Mouse (Mus musculus): ENCODE measurements around the gene Gm20388. TPM values are rescaled to one million over a fixed set of nuclear protein-coding genes. Genes with fewer than 3 reads are reported as not detected.

The Gm20388 gene
- total and polyA plus RNA-seq, 2 experiments from 2014 or later: 17.3 TPM; not detected in 1

GRCm38 (mm10) chr8:124229883-124230282, 4319.2 kb downstream of the Gm20388 start:
- ATAC-seq (ENCODE audit: insufficient read depth, low read depth): no peak
- DNase-seq (ENCODE audit: low spot score): no peak
- no peak for TF ChIP-seq EP300 (IDR thresholded peaks at IDR 0.05; ENCODE audit: low read depth)
- TF ChIP-seq CTCF (IDR thresholded peaks at IDR 0.05; ENCODE audit: low read depth): no peak
- no peaks in the 10 kb centered on the region for H3K36me3 ChIP-seq (replicated peaks; ENCODE audit: control insufficient read depth, insufficient read depth, low read length)
- no peak overlapping the region for H3K9ac ChIP-seq (replicated peaks; ENCODE audit: low read depth, low read length)
- H3K27me3 ChIP-seq (ENCODE audit: control insufficient read depth, insufficient read depth, low read length): no peaks in the 10 kb centered on the region
- WGBS: 43% methylated on average over 2 of the region's 2 CpGs
- H3K4me3 ChIP-seq (ENCODE audit: low read depth, low read length): no peak overlapping the region
- peak overlapping the region; percentile 78 for H3K27ac ChIP-seq (ENCODE audit: low read depth)
- no peaks in the 10 kb centered on the region for H3K9me3 ChIP-seq (replicated peaks; ENCODE audit: control insufficient read depth, low read length)
- 0 out of 2 replicates have a peak, but pooled peaks cover 8% of the 10 kb centered on the region for H3K4me1 ChIP-seq (ENCODE audit: control insufficient read depth, insufficient read depth)
- H3K4me2 ChIP-seq (ENCODE audit: low read depth, low read length): no peak overlapping the region

GRCm38 (mm10) chr8:124230496-124231175, 4320.0 kb downstream of the Gm20388 start:
- H3K36me3 ChIP-seq (replicated peaks; ENCODE audit: control insufficient read depth, insufficient read depth, low read length): no peaks in the 10 kb centered on the region
- peak overlapping the region; percentile 95 for H3K4me2 ChIP-seq (ENCODE audit: low read depth, low read length)
- 23% methylated on average over 8 of the region's 8 CpGs for WGBS
- peak; percentile 26; the same call in 1 of the 2 replicates for ATAC-seq (ENCODE audit: insufficient read depth, low read depth)
- TF ChIP-seq CTCF (IDR thresholded peaks at IDR 0.05; ENCODE audit: low read depth) (no peak), EP300 (IDR thresholded peaks at IDR 0.05; ENCODE audit: low read depth) (no peak)
- H3K9ac ChIP-seq (replicated peaks; ENCODE audit: low read depth, low read length): no peak overlapping the region
- H3K9me3 ChIP-seq (replicated peaks; ENCODE audit: control insufficient read depth, low read length): no peaks in the 10 kb centered on the region
- DNase-seq (ENCODE audit: low spot score): peak; percentile 74
- 0 out of 2 replicates have a peak, but pooled peaks cover 8% of the 10 kb centered on the region for H3K4me1 ChIP-seq (ENCODE audit: control insufficient read depth, insufficient read depth)
- H3K27ac ChIP-seq (ENCODE audit: low read depth): peak overlapping the region; percentile 78
- H3K4me3 ChIP-seq (ENCODE audit: low read depth, low read length): peak overlapping the region; percentile 67
- no peaks in the 10 kb centered on the region for H3K27me3 ChIP-seq (ENCODE audit: control insufficient read depth, insufficient read depth, low read length)

DNA sequence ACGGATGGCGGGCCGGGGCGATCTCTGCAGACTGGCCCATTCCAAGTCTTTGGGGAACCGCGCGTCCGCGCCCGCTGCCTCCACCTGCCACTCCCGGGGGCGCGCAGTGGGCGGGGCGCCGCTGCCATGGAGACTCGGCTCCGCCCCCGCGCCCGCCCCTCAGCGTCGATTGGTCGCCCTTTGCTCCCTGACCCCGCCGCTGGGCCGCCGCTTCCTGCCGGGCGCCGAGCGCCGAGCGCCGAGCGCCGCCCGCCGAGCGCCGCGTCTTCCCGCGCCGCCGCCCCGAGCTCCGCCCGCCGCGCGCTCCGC, 4320.5 kb downstream of the Gm20388 start, which contains the start of gene Galnt2:
Gene Galnt2, plus strand, starts transcription at position 216 of the 309 bp plus-strand sequence.
- no peaks in the 10 kb centered on the region for H3K36me3 ChIP-seq (replicated peaks; ENCODE audit: control insufficient read depth, insufficient read depth, low read length)
- no peak for TF ChIP-seq EP300 (IDR thresholded peaks at IDR 0.05; ENCODE audit: low read depth)
- no peak for TF ChIP-seq CTCF (IDR thresholded peaks at IDR 0.05; ENCODE audit: low read depth)
- H3K27me3 ChIP-seq (ENCODE audit: control insufficient read depth, insufficient read depth, low read length): no peaks in the 10 kb centered on the region
- peak within 1 kb of the TSS; percentile 95 for H3K4me2 ChIP-seq (ENCODE audit: low read depth, low read length)
- ATAC-seq (ENCODE audit: insufficient read depth, low read depth) (peak; percentile 91), DNase-seq (ENCODE audit: low spot score) (peak; percentile 73)
- WGBS: 2% methylated on average over 37 of the region's 53 CpGs
- peak within 1 kb of the TSS; percentile 66 for H3K9ac ChIP-seq (replicated peaks; ENCODE audit: low read depth, low read length)
- H3K27ac ChIP-seq (ENCODE audit: low read depth): peak within 1 kb of the TSS; percentile 78
- peak within 1 kb of the TSS; percentile 67 for H3K4me3 ChIP-seq (ENCODE audit: low read depth, low read length)
- H3K9me3 ChIP-seq (replicated peaks; ENCODE audit: control insufficient read depth, low read length): no peaks in the 10 kb centered on the region
- 0 out of 2 replicates have a peak, but pooled peaks cover 8% of the 10 kb centered on the region for H3K4me1 ChIP-seq (ENCODE audit: control insufficient read depth, insufficient read depth)

DNA sequence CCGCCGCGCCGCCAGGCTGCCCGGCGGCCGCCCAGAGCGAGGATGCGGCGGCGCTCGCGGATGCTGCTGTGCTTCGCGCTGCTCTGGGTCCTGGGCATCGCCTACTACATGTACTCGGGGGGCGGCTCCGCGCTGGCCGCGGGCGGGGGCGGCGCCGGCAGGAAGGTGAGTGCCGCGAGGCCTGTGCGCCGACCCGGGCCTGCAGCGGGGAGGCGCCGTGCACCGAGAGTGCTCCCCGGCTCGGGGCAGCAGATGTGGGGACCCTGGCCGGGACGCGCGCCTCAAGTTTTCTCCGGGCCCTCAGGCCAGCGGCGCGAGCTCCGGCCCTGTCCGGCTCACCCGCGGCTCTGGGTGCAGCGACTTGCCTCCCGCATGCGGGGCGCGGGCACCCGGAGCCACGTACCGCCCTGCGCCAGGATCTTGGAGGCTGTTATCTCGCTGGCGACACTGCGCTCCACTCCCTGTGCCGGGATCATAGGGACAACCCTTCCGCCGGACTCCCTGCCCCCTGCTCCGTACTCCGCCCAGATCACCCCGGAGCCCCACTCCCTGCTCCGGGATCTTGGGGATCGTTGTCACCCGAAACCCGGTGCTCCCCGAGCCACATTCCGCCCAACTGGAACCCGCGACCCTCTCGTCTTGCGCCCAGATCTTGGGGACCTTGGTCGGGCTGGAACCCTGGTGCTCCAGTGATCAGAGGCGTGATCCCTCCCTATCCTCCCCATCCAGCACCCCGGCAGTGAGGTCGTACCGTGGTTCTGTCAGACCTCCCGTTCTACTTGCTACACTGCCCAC, 4321.0 kb downstream of the Gm20388 start:
- Histone ChIP-seq H3K4me3 (ENCODE audit: low read depth, low read length) (peak overlapping the region; percentile 67), H3K27ac (ENCODE audit: low read depth) (peak overlapping the region; percentile 78), H3K36me3 (replicated peaks; ENCODE audit: control insufficient read depth, insufficient read depth, low read length) (no peaks in the 10 kb centered on the region), H3K9ac (replicated peaks; ENCODE audit: low read depth, low read length) (peak overlapping the region; percentile 66), H3K9me3 (replicated peaks; ENCODE audit: control insufficient read depth, low read length) (no peaks in the 10 kb centered on the region), H3K4me1 (ENCODE audit: control insufficient read depth, insufficient read depth) (0 out of 2 replicates have a peak, but pooled peaks cover 8% of the 10 kb centered on the region), H3K27me3 (ENCODE audit: control insufficient read depth, insufficient read depth, low read length) (no peaks in the 10 kb centered on the region), H3K4me2 (ENCODE audit: low read depth, low read length) (peak overlapping the region; percentile 95)
- DNase-seq (ENCODE audit: low spot score): no peak
- TF ChIP-seq CTCF (IDR thresholded peaks at IDR 0.05; ENCODE audit: low read depth) (no peak), EP300 (IDR thresholded peaks at IDR 0.05; ENCODE audit: low read depth) (no peak)
- WGBS: under 1% methylated on average over 48 of the region's 83 CpGs
- ATAC-seq (ENCODE audit: insufficient read depth, low read depth): peak; percentile 72

DNA sequence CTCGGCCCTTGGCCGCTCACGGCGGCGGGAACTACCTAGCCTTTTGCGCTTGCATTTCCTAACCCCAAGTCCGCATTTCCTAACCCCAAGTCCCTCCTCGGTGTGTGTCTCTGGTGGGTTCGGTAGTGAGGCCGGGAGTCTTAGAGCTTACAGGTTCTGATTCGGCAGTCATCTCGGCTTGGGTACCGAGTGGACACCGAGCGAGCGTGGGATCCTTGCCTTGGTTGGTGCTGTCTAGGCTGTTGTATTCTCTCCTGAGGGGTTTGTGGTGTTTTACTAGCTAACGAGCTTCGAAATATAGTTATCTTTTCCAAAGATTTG, 4321.6 kb downstream of the Gm20388 start:
- H3K27ac ChIP-seq (ENCODE audit: low read depth): peak overlapping the region; percentile 78; the same call in 1 of the 2 replicates
- peak overlapping the region; percentile 95 for H3K4me2 ChIP-seq (ENCODE audit: low read depth, low read length)
- no peak for DNase-seq (ENCODE audit: low spot score)
- H3K9me3 ChIP-seq (replicated peaks; ENCODE audit: control insufficient read depth, low read length): no peaks in the 10 kb centered on the region
- H3K4me3 ChIP-seq (ENCODE audit: low read depth, low read length): peak overlapping the region; percentile 67
- no peaks in the 10 kb centered on the region for H3K27me3 ChIP-seq (ENCODE audit: control insufficient read depth, insufficient read depth, low read length)
- H3K9ac ChIP-seq (replicated peaks; ENCODE audit: low read depth, low read length): peak overlapping the region; percentile 66
- TF ChIP-seq EP300 (IDR thresholded peaks at IDR 0.05; ENCODE audit: low read depth): no peak
- no peak for TF ChIP-seq CTCF (IDR thresholded peaks at IDR 0.05; ENCODE audit: low read depth)
- 8% methylated on average over 18 of the region's 18 CpGs for WGBS
- 0 out of 2 replicates have a peak, but pooled peaks cover 12% of the 10 kb centered on the region for H3K4me1 ChIP-seq (ENCODE audit: control insufficient read depth, insufficient read depth)
- ATAC-seq (ENCODE audit: insufficient read depth, low read depth): no peak
- no peaks in the 10 kb centered on the region for H3K36me3 ChIP-seq (replicated peaks; ENCODE audit: control insufficient read depth, insufficient read depth, low read length)
